Mouse (Mus musculus) midbrain, embryonic 11.5 days (tissue): Measurements from ENCODE around the gene Zglp1. TPM values are rescaled to one million over a fixed set of nuclear protein-coding genes. Genes with fewer than 3 reads are reported as not detected.
A peak's percentile ranks its signal among the peaks of the same experiment; 100 is the strongest.

ENCODE experiments used
- ATAC-seq: fragments of 200-750 bp; cut with Nextera tagmentation; 2 replicates; pipeline ENCODE4 v1.8.0; 2017; ENCODE audit warnings: moderate TSS enrichment, moderate library complexity; ENCODE audit not compliant: low FRiP score
- DNase-seq: peaks from one replicate; pipeline ENCODE4 v3.0.0; 2015; ENCODE audit warnings: low spot score; ENCODE audit errors: missing footprints
- H3K27ac ChIP-seq: fragments of 300-500 bp; sonication (generic); 2 replicates; pipeline ENCODE4 v1.5.1; 2014; ENCODE audit warnings: low read depth, low read length
- H3K27me3 ChIP-seq: fragments of 300-500 bp; sonication (generic); 2 replicates; pipeline ENCODE4 v1.6.1; 2014; ENCODE audit warnings: mild to moderate bottlenecking, low read length, moderate library complexity, mixed read lengths; ENCODE audit not compliant: control insufficient read depth, insufficient read depth
- H3K36me3 ChIP-seq: fragments of 300-500 bp; sonication (generic); 2 replicates; pipeline ENCODE4 v1.6.1; 2014; ENCODE audit warnings: mild to moderate bottlenecking, low read length, moderate library complexity, mixed read lengths; ENCODE audit not compliant: control insufficient read depth, insufficient read depth
- H3K4me1 ChIP-seq: fragments of 300-500 bp; sonication (generic); 2 replicates; pipeline ENCODE4 v1.6.1; 2014; ENCODE audit warnings: low read length; ENCODE audit not compliant: control insufficient read depth, insufficient read depth
- H3K4me2 ChIP-seq: fragments of 300-500 bp; sonication (generic); 2 replicates; pipeline ENCODE4 v1.6.1; 2014; ENCODE audit warnings: mild to moderate bottlenecking, moderate library complexity
- H3K4me3 ChIP-seq: fragments of 300-500 bp; sonication (generic); 2 replicates; pipeline ENCODE4 v1.5.1; 2014; ENCODE audit warnings: low read depth, low read length
- H3K9ac ChIP-seq: fragments of 300-500 bp; sonication (generic); 2 replicates; pipeline ENCODE4 v1.6.1; 2014; ENCODE audit warnings: low read length
- H3K9me3 ChIP-seq: fragments of 300-500 bp; sonication (generic); 2 replicates; pipeline ENCODE4 v1.6.1; 2016; ENCODE audit warnings: low read length; ENCODE audit not compliant: control insufficient read depth
- WGBS: fragments of 180-500 bp; shearing (Covaris S2); extraction: QIAGEN DNeasy Blood & Tissue Kit; methylation state at CpG from one replicate; pipeline ENCODE4 v1.1.7; 2014; 5-methylcytosine and 5-hydroxymethylcytosine counted together
- polyA plus RNA-seq: library from polyadenylated mRNA; unstranded; fragments of >200 nt; fragmentation: Nextera tagmentation; extraction: Ambion mirVana; gene quantifications from 2 replicates; pipeline ENCODE4 v1.2.1, GENCODE M21; 2014

The Zglp1 gene
- polyA plus RNA-seq: 0.86 and 2.1 TPM in 2 replicates

DNA sequence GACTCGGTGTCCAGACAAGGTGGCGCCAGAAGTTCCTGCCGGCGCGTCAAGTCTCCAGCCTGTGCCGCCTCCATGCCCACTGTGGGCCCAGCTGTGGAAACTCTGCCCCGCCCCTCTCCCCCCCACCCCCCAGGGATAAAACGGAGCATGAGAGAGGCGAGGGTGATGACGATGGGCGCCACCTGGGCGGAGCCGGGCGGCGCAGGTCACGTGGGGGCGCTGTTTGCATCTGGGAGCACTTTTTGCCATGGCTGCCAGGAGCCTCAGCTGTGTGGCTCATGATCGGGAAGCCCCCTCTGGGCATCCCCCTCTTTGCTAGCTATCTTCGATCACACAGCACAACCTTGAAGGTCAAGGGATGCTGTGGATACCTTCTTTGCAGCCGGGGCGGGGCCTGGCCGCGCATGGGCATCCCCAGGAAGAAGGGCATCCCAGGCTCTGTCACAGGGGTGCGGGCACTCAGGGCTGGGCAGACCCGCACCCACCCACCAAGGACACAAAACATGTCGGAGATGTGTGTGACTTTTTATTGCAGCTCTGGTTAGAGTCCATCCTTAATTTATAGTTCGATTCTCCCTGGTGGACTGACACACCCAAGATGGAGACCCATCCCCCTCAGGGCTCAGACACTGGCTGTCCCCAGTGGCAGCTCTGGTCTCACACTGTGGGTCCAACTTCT lies at the start of gene Zglp1:
Gene Zglp1 (minus strand): TSS at position 88 of the 679 bp plus-strand sequence.
- ATAC-seq (no peak), DNase-seq (peak; percentile 72)
- 85% methylated on average over 27 of the region's 27 CpGs for WGBS
- H3K9ac ChIP-seq: no peak within 1 kb of the TSS
- no peaks in the 10 kb centered on the region for H3K9me3 ChIP-seq
- H3K4me3 ChIP-seq: no peak within 1 kb of the TSS
- no peak within 1 kb of the TSS for H3K27ac ChIP-seq
- no peaks in the 10 kb centered on the region for H3K4me1 ChIP-seq
- peaks cover 7% of the 10 kb centered on the region; the same call in 1 of the 2 replicates for H3K36me3 ChIP-seq
- H3K4me2 ChIP-seq: no peak within 1 kb of the TSS
- no peaks in the 10 kb centered on the region for H3K27me3 ChIP-seq

DNA sequence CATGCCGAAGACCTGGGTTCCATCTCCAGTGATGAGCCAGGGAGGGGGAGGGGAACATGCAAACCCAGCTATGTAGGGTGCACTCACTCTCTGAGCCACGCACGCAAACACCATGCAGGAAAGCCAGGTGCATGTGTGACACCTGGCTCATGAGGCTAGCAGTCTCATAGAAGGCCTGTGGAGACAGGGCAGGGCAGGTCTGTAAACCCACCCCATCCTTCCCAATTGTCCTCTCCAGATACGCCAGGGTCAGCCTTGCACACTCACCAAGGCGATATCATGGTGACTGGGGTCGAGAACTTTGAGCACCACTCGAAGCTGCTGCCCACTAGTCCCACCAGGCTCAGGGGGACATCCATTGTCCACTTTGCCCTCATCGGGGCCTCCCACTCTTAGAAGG lies 48.2 kb upstream of the Zglp1 start:
- Histone ChIP-seq H3K27me3 (no peaks in the 10 kb centered on the region), H3K4me3 (no peak overlapping the region), H3K36me3 (no peaks in the 10 kb centered on the region), H3K9ac (no peak overlapping the region), H3K4me2 (no peak overlapping the region), H3K9me3 (no peaks in the 10 kb centered on the region), H3K27ac (no peak overlapping the region), H3K4me1 (no peaks in the 10 kb centered on the region)
- 92% methylated on average over 8 of the region's 8 CpGs for WGBS
- ATAC-seq (no peak), DNase-seq (no peak)

DNA sequence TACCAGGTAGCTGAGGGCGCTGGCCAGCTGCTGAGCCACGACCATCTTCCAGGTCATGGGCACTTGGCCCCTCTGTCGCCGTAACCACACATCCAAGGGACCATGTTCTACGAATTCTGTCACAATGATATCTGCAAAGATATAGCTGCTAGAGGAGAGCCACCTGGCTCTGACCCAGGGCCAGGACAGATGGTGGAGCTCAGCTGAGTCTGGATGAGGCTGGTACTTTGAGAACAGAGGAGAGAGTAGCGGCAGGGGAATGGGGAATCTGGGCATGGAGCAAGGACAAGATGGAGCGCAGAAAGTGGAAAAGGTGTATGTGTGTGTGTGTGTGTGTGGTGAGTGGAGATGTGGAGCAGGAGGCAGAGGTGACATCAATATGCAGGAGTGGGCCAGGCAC lies 47.3 kb upstream of the Zglp1 start:
- no peak overlapping the region for H3K27ac ChIP-seq
- no peaks in the 10 kb centered on the region for H3K36me3 ChIP-seq
- no peak overlapping the region for H3K4me3 ChIP-seq
- H3K4me1 ChIP-seq: no peaks in the 10 kb centered on the region
- ATAC-seq: no peak
- no peak overlapping the region for H3K9ac ChIP-seq
- H3K27me3 ChIP-seq: no peaks in the 10 kb centered on the region
- no peak overlapping the region for H3K4me2 ChIP-seq
- no peak for DNase-seq
- H3K9me3 ChIP-seq: no peaks in the 10 kb centered on the region
- 89% methylated on average over 7 of the region's 7 CpGs for WGBS

DNA sequence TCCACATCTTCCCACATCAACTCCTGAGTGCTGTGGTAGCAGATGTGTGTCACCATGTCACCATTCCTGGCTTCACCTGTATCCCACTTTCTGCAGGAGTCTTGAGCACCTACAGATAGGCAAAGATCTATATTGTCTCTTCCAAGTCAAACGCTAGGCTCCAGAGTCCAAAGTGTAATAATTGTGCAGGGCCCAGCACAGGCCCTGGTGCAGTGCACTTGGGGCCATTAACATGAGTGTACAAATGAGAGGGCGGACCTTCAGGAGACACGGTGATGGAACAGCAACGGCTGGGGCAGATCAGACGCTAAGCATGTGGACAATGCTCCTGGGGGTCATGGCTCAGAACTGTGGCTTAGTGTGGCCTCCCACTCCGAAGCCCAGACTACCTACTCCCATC lies 46.9 kb upstream of the Zglp1 start:
- Histone ChIP-seq H3K9me3 (no peaks in the 10 kb centered on the region), H3K36me3 (no peaks in the 10 kb centered on the region), H3K4me2 (no peak overlapping the region), H3K27me3 (no peaks in the 10 kb centered on the region), H3K9ac (no peak overlapping the region), H3K4me1 (no peaks in the 10 kb centered on the region), H3K4me3 (no peak overlapping the region), H3K27ac (no peak overlapping the region)
- DNase-seq (no peak), ATAC-seq (no peak)
- 91% methylated on average over 6 of the region's 6 CpGs for WGBS

DNA sequence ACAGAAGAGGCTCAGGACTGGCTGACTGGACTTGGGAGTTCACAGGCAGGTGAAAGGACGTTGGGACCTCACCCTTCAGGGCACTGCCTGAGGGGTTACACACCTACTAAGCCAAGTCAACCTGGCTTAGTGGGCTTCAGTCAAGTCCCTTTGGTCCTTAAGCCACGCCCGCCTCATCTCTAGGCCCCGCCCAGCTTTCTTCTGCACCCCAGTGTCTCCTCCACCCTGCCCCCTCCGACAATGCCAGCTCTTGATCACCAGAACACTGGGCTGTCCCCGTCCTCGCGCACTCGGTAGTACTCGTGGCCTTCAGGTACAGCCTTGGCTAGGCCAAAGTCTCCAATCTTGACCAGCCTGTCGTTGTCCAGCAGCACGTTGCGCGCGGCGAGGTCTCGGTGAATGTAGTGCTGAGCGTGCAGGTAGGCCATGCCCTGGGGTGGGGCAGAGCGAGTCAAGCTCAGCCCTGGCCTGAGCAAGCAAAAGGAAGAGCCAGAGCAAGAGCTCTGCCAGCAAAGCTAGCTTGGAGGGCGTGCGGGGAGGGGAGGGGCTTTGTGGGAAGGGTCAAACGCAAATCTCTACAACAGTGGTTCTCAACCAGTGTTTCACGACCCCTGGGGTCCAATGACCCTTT lies 40.8 kb upstream of the Zglp1 start:
- no peaks in the 10 kb centered on the region; the same call in 1 of the 2 replicates for H3K4me1 ChIP-seq
- no peak overlapping the region for H3K9ac ChIP-seq
- no peak for DNase-seq
- H3K27ac ChIP-seq: no peak overlapping the region
- H3K4me3 ChIP-seq: no peak overlapping the region
- no peak for ATAC-seq
- H3K36me3 ChIP-seq: no peaks in the 10 kb centered on the region
- 46% methylated on average over 23 of the region's 23 CpGs for whole genome bisulfite sequencing
- H3K27me3 ChIP-seq: no peaks in the 10 kb centered on the region
- H3K9me3 ChIP-seq: no peaks in the 10 kb centered on the region
- H3K4me2 ChIP-seq: no peak overlapping the region

DNA sequence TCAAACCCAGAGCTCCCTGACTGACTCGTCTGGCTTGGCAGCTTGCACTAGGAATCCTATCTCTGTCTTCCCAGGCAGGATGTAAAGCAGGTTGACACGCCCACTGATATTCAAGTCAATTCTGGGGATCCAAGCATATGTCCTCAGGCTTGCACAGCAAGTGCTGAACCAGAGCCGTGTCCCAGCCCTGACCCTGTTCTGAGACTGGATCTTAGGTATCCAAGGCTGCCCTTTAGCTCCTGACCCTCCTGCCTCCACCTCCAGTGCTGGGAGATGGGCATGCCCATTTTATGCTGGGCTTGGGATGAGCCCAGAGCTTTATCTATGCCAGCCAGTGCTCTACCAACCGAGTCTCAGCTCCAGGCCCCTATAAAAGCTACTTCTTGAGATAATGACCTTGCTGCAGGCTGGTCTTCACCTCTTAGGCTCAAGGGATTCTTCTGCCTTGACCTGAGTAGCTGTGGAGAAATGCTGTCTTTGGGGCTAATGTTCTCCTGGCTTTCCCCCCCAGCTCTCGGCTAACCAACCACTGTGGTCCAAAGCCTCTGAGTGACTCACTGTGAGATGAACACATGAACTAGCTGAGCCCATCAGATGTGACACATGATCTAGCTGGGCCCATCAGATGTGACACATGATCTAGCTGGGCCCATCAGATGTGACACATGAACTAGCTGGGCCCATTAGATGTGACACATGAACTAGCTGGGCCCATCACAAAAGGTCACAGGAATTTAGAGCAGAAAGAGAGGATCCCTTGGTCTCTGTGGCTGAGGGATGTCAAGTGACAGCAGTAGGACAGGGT lies 39.1 kb upstream of the Zglp1 start:
- 80% methylated on average over 5 of the region's 5 CpGs for WGBS
- Histone ChIP-seq H3K9ac (no peak overlapping the region), H3K9me3 (no peaks in the 10 kb centered on the region), H3K4me2 (no peak overlapping the region), H3K36me3 (no peaks in the 10 kb centered on the region), H3K27ac (no peak overlapping the region), H3K4me1 (no peaks in the 10 kb centered on the region; the same call in 1 of the 2 replicates), H3K27me3 (no peaks in the 10 kb centered on the region), H3K4me3 (no peak overlapping the region)
- no peak for ATAC-seq
- DNase-seq: no peak

DNA sequence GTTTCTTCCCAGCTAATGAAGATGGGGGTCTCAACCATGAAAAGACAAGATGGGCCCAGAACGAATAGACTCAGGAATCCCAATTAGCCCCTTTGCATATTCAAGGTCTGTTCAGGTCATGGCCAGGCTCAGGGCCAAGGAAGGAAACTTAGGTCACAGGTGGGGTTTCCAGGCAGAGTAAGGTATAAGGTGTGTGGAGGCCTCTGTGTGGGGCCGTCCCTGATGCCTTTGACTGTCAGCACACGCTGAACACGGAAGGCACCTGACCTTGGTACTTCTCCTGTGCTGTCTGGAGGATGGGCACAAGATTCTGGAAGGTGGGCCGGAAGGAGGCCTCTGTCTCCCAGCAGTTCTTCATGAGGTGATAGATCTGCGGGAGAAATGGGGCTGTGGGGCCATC lies 37.9 kb upstream of the Zglp1 start:
- no peak for ATAC-seq

DNA sequence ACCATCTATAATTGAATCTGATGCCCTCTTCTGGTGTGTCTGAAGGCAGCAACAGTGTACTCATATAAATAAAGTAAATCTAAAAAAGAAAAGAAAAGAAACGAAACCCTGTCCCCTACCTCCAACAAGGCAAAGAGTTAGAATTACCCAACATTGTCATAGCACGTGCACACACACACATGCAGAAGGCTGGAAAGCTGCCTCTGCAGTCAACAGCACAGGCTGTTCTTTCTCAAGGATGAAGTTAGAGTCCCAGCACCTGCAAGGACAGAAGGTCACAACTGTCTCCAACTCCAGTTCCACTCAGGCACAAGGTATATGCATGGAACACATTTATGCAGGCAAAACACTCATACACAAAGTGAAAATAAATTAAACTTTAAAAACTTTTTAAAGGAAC lies 35.2 kb upstream of the Zglp1 start:
- no peak for DNase-seq
- Histone ChIP-seq H3K27ac (no peak overlapping the region), H3K9ac (no peak overlapping the region), H3K4me3 (no peak overlapping the region), H3K27me3 (no peaks in the 10 kb centered on the region), H3K4me2 (no peak overlapping the region), H3K9me3 (no peaks in the 10 kb centered on the region), H3K4me1 (peaks cover 4% of the 10 kb centered on the region; the same call in 1 of the 2 replicates), H3K36me3 (no peaks in the 10 kb centered on the region)
- no peak for ATAC-seq
- WGBS: 90% methylated on average over 2 of the region's 2 CpGs

More for the DNA sequence above, 37.9 kb upstream of the Zglp1 start:
- no peaks in the 10 kb centered on the region for H3K36me3 ChIP-seq
- no peak overlapping the region for H3K27ac ChIP-seq
- H3K27me3 ChIP-seq: no peaks in the 10 kb centered on the region
- WGBS: 92% methylated on average over 6 of the region's 6 CpGs
- DNase-seq: no peak
- peaks cover 4% of the 10 kb centered on the region; the same call in 1 of the 2 replicates for H3K4me1 ChIP-seq
- no peaks in the 10 kb centered on the region for H3K9me3 ChIP-seq
- no peak overlapping the region for H3K4me3 ChIP-seq
- H3K9ac ChIP-seq: no peak overlapping the region
- no peak overlapping the region for H3K4me2 ChIP-seq
